In genomic region chr5:143818949-143819348, GRCm38 (mm10) we compare ENCODE assay signal across 8 mouse cellular contexts. TPM values are rescaled to one million over a fixed set of nuclear protein-coding genes. Genes with fewer than 3 reads are reported as not detected.
DNase-seq lines count a peak whose midpoint lies in the region; ATAC-seq and TF ChIP-seq lines count a peak whose summit lies in the region.

No protein-coding gene starts in this region.

- no peak overlapping the region for H3K27ac ChIP-seq in heart, adult 2 months
- no peak overlapping the region for H3K27ac ChIP-seq in intestine, embryonic 16.5 days (ENCODE audit: low read length)

- no peak overlapping the region for H3ac ChIP-seq in myocyte (ENCODE audit: control insufficient read depth, insufficient read length)

- intact Hi-C loops in heart, adult 2 months (cut with DNase I), result no loop called here

- no peak overlapping the region for H3K9ac ChIP-seq in heart, adult 2 months (ENCODE audit: low read depth, low read length)
- H3K9ac ChIP-seq in intestine, embryonic 16.5 days (ENCODE audit: low read depth, low read length), result no peak overlapping the region

- H3K27me3 ChIP-seq in heart, adult 2 months (ENCODE audit: control insufficient read depth, insufficient read depth, low read length), result no peaks in the 10 kb centered on the region
- H3K27me3 ChIP-seq in intestine, embryonic 16.5 days (replicated peaks; ENCODE audit: control insufficient read depth, insufficient read depth, low read length), result no peaks in the 10 kb centered on the region
- no peaks in the 10 kb centered on the region for H3K27me3 ChIP-seq in myocyte (ENCODE audit: control insufficient read depth, insufficient read depth, insufficient read length)

- H3K4me3 ChIP-seq in heart, adult 2 months, result peak overlapping the region; percentile 98
- H3K4me3 ChIP-seq in intestine, embryonic 16.5 days (ENCODE audit: low read length), result no peak overlapping the region
- H3K4me3 ChIP-seq in myocyte, result peak overlapping the region; percentile 54

- ATAC-seq in intestine, embryonic 16.5 days, result peak; percentile 36; the same call in 1 of the 2 replicates
- no peak for ATAC-seq in activated CD4-positive, CD25-positive, alpha-beta regulatory T cell, adult 4 months

- no peak for TF ChIP-seq CTCF in heart, adult 2 months (IDR thresholded peaks at IDR 0.05)

- DNase-seq in heart, adult 2 months, result no peak
- DNase-seq in heart, adult 8-10 months (ENCODE audit: low spot score), result no peak
- DNase-seq in c-Kit-negative CD71-positive TER-119-positive erythroid progenitor cells, embryonic 14.5 days (ENCODE audit: low read depth, low spot score), result peak; percentile 98
- no peak for DNase-seq in right cerebral cortex, postnatal 36 days (ENCODE audit: low spot score in 2 of 2)
- no peak for DNase-seq in kidney, postnatal 25 days

- H3K4me1 ChIP-seq in heart, adult 2 months (ENCODE audit: control insufficient read depth, insufficient read depth, low read length), result peaks cover 3% of the 10 kb centered on the region; the same call in 1 of the 2 replicates
- H3K4me1 ChIP-seq in intestine, embryonic 16.5 days (ENCODE audit: control insufficient read depth, insufficient read depth, low read length), result peaks cover 6% of the 10 kb centered on the region; the same call in 1 of the 2 replicates

- no peak for TF ChIP-seq EP300 in heart, adult 2 months (IDR thresholded peaks at IDR 0.05; ENCODE audit: insufficient read depth, low read depth, low read length)

- 28% methylated on average over 13 of the region's 13 CpGs for WGBS in heart, adult 2 months
- 73% methylated on average over 13 of the region's 13 CpGs for WGBS in intestine, embryonic 16.5 days

- H3K9me3 ChIP-seq in intestine, embryonic 16.5 days (ENCODE audit: control insufficient read depth, low read length), result no peaks in the 10 kb centered on the region

- peaks cover 4% of the 10 kb centered on the region; the same call in 1 of the 2 replicates for H3K79me2 ChIP-seq in heart, adult 2 months (replicated peaks; ENCODE audit: control insufficient read depth, insufficient read depth, low read length)
- peaks cover 26% of the 10 kb centered on the region for H3K79me2 ChIP-seq in myocyte (ENCODE audit: control insufficient read depth, insufficient read depth)

- H3K36me3 ChIP-seq in heart, adult 2 months (ENCODE audit: control insufficient read depth, insufficient read depth, low read length), result no peaks in the 10 kb centered on the region
- no peaks in the 10 kb centered on the region for H3K36me3 ChIP-seq in intestine, embryonic 16.5 days (ENCODE audit: control insufficient read depth, insufficient read depth, low read length)
- no peaks in the 10 kb centered on the region for H3K36me3 ChIP-seq in myocyte (ENCODE audit: control insufficient read depth, insufficient read depth)

- peak overlapping the region; percentile 7; the same call in 1 of the 2 replicates for H3K4me2 ChIP-seq in intestine, embryonic 16.5 days (ENCODE audit: low read depth, low read length)
- peak overlapping the region; percentile 85 for H3K4me2 ChIP-seq in myocyte (ENCODE audit: low read depth)

- TF ChIP-seq POLR2A in heart, adult 2 months (IDR thresholded peaks at IDR 0.05; ENCODE audit: insufficient read depth, low read depth, low read length), result no peak
- no peak for TF ChIP-seq POLR2A in myocyte (IDR thresholded peaks at IDR 0.05; ENCODE audit: insufficient read length, low read depth)

TF ChIP-seq in myocyte, 11 proteins besides CTCF, POLR2A, EP300 and RAD21:
- no peak for TF ChIP-seq CEBPB (IDR thresholded peaks at IDR 0.05; ENCODE audit: insufficient read depth, poor library complexity, severe bottlenecking)
- no peak for TF ChIP-seq E2F4 (IDR thresholded peaks at IDR 0.05; ENCODE audit: insufficient read depth)
- no peak for TF ChIP-seq MYOD1 (IDR thresholded peaks at IDR 0.05; ENCODE audit: control insufficient read depth in 1 of 3, insufficient read length in 2 of 3, low read depth in 2 of 3)
- no peak for TF ChIP-seq REST (IDR thresholded peaks at IDR 0.05; ENCODE audit: insufficient read depth, insufficient read length)
- TF ChIP-seq USF1 (IDR thresholded peaks at IDR 0.05; ENCODE audit: low read depth), result no peak
- no peak for TF ChIP-seq POLR2AphosphoS2 (IDR thresholded peaks at IDR 0.05; ENCODE audit: insufficient read length, low read depth)
- no peak for TF ChIP-seq MYOG (IDR thresholded peaks at IDR 0.05; ENCODE audit: control insufficient read depth in 1 of 3, insufficient read depth in 1 of 3, insufficient read length in 2 of 3, low read depth in 2 of 3)
- TF ChIP-seq TCF12 (IDR thresholded peaks at IDR 0.05; ENCODE audit: insufficient read depth, poor library complexity, severe bottlenecking), result no peak
- no peak for TF ChIP-seq MAX (IDR thresholded peaks at IDR 0.05; ENCODE audit: low read depth)
- TF ChIP-seq TCF3 (IDR thresholded peaks at IDR 0.05; ENCODE audit: insufficient read length, low read depth), result no peak
- TF ChIP-seq SRF (IDR thresholded peaks at IDR 0.05; ENCODE audit: control insufficient read depth, insufficient read length, low read depth), result no peak
TF ChIP-seq in myocyte: peak in this region for 0.

RNA-seq across cellular contexts. Expression of gene Eif2ak1, which starts 1.4 kb away (rescaled TPM):
- total RNA-seq in heart, adult 2 months (2021), result 10 to 100 TPM; 19.2 to 21.4 TPM
- 11.9 and 18.4 TPM in 2 replicates for polyA plus RNA-seq in heart, adult 2 months (2012; rRNA removed)
- 10 to 100 TPM; 19.0 to 22.3 (median 21.3) TPM for total RNA-seq in heart, adult 8-10 months (2022)
- polyA plus RNA-seq in intestine, embryonic 16.5 days (2015; fragmentation: Nextera tagmentation; extraction: Ambion mirVana), result 32.2 and 32.5 TPM in 2 replicates
- polyA plus RNA-seq in myocyte (2012; fragmentation: generic; extraction: Trizol), result 17.0 TPM
- 10 to 100 TPM; 22.4 to 23.5 TPM for polyA plus RNA-seq in activated CD4-positive, CD25-positive, alpha-beta regulatory T cell, adult 4 months (2017; shearing (Covaris generic))
